Mouse (Mus musculus): ENCODE results near the gene Mei1.

Mei1 gene

GRCm38 (mm10) chr15:82175091-82175490 is 105.3 kb downstream of the Mei1 start:
- no peak for DNase-seq (ENCODE audit: low spot score in 2 of 2)

Measured in natural killer cell, adult 2 months (primary cell).